Mouse (Mus musculus): ENCODE measurements around the gene Grin2a.

The Grin2a gene

GRCm38 (mm10) chr16:9756849-9757248 is 238.5 kb downstream of the Grin2a start:
- intact Hi-C loops (cut with DNase I), result no loop called here

DNA sequence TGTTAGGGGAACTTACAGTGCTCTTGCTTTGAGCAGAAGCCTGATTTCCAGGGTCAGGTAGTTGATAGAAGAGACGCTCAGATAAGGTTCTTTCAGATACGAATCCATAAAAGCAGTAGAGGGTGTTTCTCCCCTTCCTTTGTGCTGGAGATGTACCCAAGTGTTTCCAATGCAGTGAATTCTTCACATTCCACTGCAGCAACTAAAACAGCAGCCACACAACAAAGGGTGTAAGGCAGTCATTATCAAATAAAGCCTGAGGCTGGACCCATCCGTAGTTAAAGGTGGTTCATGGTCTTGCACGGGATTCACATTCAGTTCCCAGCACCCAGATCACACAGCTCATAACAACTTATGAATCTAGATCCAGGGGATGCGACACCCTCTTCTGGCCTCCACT is 241.3 kb downstream of the Grin2a start:
- intact Hi-C loops (cut with DNase I), result no loop called here

GRCm38 (mm10) chr16:9753045-9753444 is 242.3 kb downstream of the Grin2a start:
- intact Hi-C loops (cut with DNase I), result no loop called here

DNA sequence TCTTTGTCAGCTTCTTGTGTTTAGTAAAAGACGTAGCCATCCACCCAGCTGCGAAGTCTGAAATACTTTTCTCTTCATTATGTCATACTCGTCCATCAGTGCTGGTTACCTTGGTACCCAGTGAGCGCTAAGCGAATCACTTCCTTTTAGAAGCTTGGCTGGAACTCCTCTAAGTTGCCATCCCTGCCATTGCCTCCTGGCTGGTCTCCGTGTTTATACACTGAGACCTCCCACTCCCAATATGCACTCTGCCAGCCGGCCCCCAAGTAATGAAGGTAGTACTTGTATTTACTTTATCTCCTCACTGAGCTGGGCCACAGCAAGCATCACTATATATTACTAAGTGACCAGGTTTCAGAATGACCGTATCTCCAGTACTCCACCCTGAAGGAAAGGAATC is 242.8 kb downstream of the Grin2a start:
- intact Hi-C loops (cut with DNase I), result no loop called here

DNA sequence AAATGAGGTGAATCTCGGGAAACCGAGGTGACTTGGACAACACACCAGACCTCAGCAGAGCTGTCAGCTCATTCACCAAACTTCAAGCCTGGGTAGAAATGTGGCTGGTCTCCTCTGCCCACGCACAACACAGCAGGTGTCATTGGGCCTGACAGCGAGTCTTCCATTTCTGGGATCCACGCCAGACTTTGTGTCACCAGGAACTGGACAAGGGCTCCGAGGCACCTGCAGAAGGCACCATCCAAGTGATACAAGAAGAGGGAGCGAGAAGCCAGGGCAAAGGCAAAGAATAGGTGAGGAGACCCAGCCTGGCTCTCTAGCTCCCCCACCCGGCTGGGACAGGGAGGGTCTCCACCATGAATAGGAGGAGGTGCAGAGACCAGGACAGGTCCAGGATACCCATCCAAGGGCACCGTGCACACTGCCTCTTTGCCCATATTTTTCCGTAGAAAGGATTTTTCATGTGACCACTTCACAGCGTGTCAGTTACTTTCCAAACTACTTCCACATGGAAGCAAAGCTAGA is 244.3 kb downstream of the Grin2a start:
- intact Hi-C loops (cut with DNase I), result no loop called here

DNA sequence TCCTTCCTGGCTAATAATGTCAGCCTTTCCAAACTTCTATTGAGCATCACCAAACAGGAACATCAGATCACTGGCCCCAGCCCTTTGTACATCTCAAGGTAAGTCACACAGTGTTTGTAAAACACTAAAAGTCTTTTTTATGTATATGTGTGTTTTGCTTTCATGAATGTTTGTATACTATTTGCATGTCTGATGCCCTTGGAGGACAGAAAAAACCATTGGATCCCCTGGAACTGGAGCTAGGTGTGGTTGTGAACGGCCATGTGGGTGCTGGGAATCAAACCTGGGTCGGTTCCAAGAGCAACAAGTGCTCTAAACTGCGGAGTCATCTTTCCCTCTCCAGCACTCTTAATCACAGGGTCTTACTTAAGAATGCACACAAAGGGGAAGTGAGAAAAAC is 245.7 kb downstream of the Grin2a start:
- intact Hi-C loops (cut with DNase I), result loop anchor here (10.0 kb wide), 1 partner anchor 245 kb away; the partner anchor contains the start of gene Grin2a

DNA sequence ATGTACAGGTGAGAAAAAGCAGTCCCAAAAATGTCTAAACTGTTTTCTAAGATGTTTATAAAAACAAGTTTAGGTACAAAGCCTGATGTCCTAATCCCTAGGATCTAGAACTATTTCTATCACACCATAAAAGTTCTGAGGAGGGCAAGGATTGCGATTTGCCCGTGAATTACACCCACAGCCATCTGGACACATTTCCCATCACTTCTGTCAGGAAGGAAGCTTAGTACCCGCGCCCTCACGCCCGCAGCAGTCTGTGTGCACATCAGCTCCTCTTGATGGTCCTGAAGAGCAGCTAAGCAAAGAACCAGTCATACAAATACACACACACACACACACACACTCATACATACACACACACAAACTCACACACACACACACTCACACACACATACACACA is 252.9 kb downstream of the Grin2a start:
- intact Hi-C loops (cut with DNase I), result loop anchor here (10.0 kb wide), 1 partner anchor 252 kb away; the partner anchor contains the start of gene Grin2a

GRCm38 (mm10) chr16:9738679-9739078 is 256.7 kb downstream of the Grin2a start:
- intact Hi-C loops (cut with DNase I), result loop anchor here (5.0 to 10.0 kb wide), 2 partner anchors 731 to 854 kb away; no protein-coding TSS in a partner anchor

- intact Hi-C loops (cut with DNase I), result loop anchor here (5.0 to 10.0 kb wide), 2 partner anchors 730 to 852 kb away; no protein-coding TSS in a partner anchor
Observed at GRCm38 (mm10) chr16:9737131-9737530, 258.2 kb downstream of the Grin2a start.

GRCm38 (mm10) chr16:9735365-9736080 is 259.8 kb downstream of the Grin2a start:
- intact Hi-C loops (cut with DNase I), result loop anchor here (5.0 to 10.0 kb wide), 2 partner anchors 728 to 851 kb away; no protein-coding TSS in a partner anchor

GRCm38 (mm10) chr16:9727603-9728002 is 267.8 kb downstream of the Grin2a start:
- intact Hi-C loops (cut with DNase I), result no loop called here

DNA sequence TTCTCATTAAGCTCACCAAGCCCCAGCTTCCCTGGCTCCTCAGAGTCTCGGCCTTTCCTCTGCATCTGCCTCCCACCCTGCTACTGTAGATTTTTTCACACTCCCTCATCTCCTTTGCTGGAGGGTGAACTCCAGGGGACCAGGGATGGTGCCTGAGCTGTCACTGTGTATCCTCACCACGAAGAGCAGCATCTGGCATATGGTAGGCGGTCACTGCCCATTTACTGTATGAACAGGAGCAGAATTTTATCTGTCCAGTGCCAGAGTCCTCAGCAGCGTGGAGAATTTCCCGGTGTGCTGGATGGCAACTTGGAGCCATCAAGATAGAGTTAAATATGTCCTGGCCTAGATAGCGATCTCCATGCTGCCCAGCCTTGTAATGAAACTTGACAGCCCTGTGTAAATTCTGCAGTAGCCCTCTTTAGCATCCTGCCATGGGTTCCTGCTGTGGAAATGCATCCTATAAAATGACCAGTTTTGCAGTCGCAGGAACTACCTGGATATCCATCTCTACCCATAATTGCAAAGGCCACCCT is 269.7 kb downstream of the Grin2a start:
- intact Hi-C loops (cut with DNase I), result no loop called here

DNA sequence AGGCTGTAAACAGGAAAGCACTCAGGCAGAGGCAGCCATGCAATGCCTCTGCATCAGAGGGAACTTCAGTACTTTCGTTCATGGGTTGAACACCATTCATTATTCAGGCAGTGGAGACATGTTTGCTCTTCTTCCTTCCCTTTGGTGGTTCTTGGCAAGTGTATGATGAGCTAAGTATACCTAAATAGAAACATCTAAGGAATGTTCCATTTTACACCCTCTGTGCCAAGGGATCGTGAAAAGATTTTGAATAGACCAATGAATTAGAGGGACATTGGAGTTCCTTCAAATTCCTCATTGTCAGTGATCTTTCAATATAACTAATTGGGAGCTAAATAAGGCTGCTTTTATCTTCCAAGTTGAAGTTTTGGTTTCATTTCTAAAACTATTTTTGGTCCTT is 284.0 kb downstream of the Grin2a start:
- intact Hi-C loops (cut with DNase I), result no loop called here

DNA sequence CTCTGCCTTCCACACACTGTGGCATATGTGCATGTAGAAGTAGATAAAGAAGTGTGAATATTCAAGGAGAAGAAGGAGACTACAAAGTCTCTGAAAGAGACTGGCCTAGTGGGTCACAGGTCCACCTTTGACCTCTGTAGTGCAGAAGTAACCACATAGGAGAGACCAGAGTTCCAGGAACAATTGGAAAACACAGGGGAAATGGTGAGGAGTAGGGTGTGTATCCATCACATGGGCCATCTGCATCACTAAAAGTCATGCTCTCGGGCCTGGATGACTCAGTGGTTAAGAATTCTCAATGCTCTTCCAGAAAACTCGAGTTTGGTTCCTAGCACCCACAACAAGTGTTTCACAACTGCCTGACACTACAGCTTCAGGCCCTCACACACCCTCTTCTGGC is 285.4 kb downstream of the Grin2a start:
- intact Hi-C loops (cut with DNase I), result no loop called here

DNA sequence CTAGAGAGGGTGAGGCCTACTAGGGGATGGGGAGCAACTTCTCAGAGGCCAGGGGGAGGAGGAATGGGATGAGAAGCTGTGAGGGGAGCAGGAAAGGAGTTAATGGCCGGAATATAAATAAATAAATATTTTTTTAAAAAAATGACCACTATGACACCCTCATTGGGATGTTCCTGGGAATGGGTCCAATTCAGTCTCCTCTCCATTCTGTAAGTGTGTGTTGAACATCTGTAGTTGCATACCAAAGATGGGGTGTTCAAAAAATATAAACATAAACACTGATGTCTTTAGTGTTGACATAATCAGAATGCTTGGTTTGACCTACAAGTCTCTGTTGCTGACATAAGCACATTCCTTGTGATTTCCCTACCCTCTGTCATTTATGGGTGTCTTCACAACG is 298.2 kb downstream of the Grin2a start:
- intact Hi-C loops (cut with DNase I), result no loop called here

GRCm38 (mm10) chr16:9694081-9694480 is 301.3 kb downstream of the Grin2a start:
- intact Hi-C loops (cut with DNase I), result no loop called here

DNA sequence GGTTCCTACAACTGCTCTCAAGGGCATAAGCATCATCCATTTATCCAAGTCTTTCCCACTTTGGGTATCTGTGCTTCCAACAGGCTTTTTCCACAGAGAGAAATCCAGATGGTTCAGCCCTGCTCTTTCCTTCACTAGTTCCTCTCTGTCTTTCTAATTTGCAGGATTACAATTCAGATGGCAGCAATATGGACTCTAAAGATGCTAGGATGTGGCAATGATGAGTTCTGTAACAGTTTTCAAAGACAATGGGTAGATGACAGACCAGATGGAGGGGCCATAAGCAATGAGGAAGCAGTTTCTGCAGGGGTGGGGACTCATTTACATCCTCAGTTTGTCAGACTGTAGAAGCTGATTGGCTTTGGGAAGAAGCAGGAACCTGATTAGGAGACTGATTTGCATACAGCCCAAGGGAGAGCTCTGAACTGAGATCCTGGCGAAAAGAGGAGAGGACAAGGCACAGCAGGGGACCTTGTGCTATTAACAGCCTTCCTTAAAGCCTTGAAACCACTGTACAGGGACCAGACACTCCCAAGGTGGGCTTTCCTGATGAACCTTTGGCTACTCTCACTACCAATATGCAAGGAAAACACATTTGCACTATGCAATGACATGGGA is 306.7 kb downstream of the Grin2a start:
- intact Hi-C loops (cut with DNase I), result no loop called here

- intact Hi-C loops (cut with DNase I), result no loop called here
Observed at GRCm38 (mm10) chr16:9680572-9680971, 314.8 kb downstream of the Grin2a start.

DNA sequence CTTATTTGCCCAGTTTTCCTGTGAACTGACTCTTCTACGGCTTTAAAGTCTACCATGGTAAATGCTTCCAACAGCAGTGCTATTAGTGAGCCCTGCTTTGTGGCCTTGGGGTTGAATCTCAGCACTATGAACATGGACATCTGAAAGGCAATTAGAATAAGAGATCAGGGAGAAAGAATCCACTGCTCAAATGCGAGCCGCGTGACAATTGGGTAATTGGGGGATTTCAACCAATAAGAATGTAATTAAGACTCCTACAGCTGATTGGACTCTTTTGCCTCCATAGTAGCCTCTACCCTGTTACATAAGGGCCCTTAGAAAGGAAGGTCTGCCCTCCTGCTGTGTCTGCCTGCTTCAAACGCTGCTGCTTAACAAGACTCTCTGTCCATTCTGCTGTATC is 315.4 kb downstream of the Grin2a start:
- intact Hi-C loops (cut with DNase I), result no loop called here

GRCm38 (mm10) chr16:9678750-9679149 is 316.6 kb downstream of the Grin2a start:
- intact Hi-C loops (cut with DNase I), result no loop called here

DNA sequence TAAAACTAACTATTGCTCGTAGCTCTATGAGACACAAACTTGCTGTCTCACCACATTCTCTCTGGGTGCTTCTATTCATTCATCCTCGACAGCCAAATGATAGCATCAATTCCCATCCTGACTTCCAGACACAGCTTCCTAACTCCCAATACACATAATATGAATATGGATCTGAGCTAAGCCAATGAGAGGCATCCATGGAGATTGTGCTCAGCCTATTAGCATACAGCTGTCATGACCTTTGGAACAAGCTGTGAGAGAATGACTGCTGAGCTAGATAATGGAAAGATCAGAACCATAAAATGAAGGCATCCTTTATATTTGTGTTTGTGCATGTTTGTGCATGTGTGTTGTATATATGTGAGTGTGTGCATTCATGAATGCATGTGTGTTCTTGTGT is 323.0 kb downstream of the Grin2a start:
- intact Hi-C loops (cut with DNase I), result no loop called here

DNA sequence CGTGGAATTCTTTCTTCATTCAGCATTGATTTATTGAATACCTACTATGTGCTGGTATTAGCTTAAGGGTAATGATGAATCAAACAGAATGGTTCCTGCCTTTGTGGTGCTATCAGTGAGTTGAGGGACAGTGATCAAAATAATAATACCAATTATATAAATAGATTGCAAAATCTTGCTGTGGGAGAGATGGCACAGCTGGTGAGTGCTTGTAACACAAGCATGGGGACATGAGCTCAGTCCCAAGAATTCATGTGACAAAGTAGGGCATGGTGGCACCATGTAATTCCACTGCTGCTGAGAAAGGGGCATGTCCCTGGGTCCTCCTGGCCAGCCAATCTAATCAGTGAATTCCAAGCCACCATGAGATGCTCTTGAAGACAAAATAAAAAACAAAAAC is 324.1 kb downstream of the Grin2a start:
- intact Hi-C loops (cut with DNase I), result no loop called here

All from adrenal gland (tissue).